Mouse (Mus musculus): ENCODE results near the gene Tmem251.
A peak's percentile ranks its signal among the peaks of the same experiment; 100 is the strongest.

The Tmem251 gene

GRCm38 (mm10) chr12:102705216-102705871 lies 38.2 kb upstream of the Tmem251 start:
- H3K36me3 ChIP-seq (ENCODE audit: control insufficient read depth, insufficient read depth, low read length, poor library complexity, severe bottlenecking): no peaks in the 10 kb centered on the region
- H3K27me3 ChIP-seq (ENCODE audit: control insufficient read depth, insufficient read depth, low read length, poor library complexity, severe bottlenecking): no peaks in the 10 kb centered on the region
- DNase-seq (ENCODE audit: low read depth, low spot score): peak; percentile 92

- no peaks in the 10 kb centered on the region for H3K27me3 ChIP-seq (ENCODE audit: control insufficient read depth, insufficient read depth, low read length, poor library complexity, severe bottlenecking)
These were observed 37.5 kb upstream of the Tmem251 start for GRCm38 (mm10) chr12:102705906-102706640.

GRCm38 (mm10) chr12:102706833-102707463 lies 36.6 kb upstream of the Tmem251 start:
- no peaks in the 10 kb centered on the region for H3K36me3 ChIP-seq (ENCODE audit: control insufficient read depth, insufficient read depth, low read length, poor library complexity, severe bottlenecking)
- no peaks in the 10 kb centered on the region for H3K27me3 ChIP-seq (ENCODE audit: control insufficient read depth, insufficient read depth, low read length, poor library complexity, severe bottlenecking)
- DNase-seq (ENCODE audit: low read depth, low spot score): no peak

More at GRCm38 (mm10) chr12:102705906-102706640, 37.5 kb upstream of the Tmem251 start:
- H3K36me3 ChIP-seq (ENCODE audit: control insufficient read depth, insufficient read depth, low read length, poor library complexity, severe bottlenecking): no peaks in the 10 kb centered on the region
- DNase-seq (ENCODE audit: low read depth, low spot score): no peak

- Histone ChIP-seq H3K27me3 (ENCODE audit: control insufficient read depth, insufficient read depth, low read length, poor library complexity, severe bottlenecking) (no peaks in the 10 kb centered on the region), H3K36me3 (ENCODE audit: control insufficient read depth, insufficient read depth, low read length, poor library complexity, severe bottlenecking) (no peaks in the 10 kb centered on the region)
- no peak for DNase-seq (ENCODE audit: low read depth, low spot score)
These were observed 35.3 kb upstream of the Tmem251 start for GRCm38 (mm10) chr12:102708220-102708619.

- no peak for DNase-seq (ENCODE audit: low read depth, low spot score)
- no peaks in the 10 kb centered on the region for H3K36me3 ChIP-seq (ENCODE audit: control insufficient read depth, insufficient read depth, low read length, poor library complexity, severe bottlenecking)
- no peaks in the 10 kb centered on the region for H3K27me3 ChIP-seq (ENCODE audit: control insufficient read depth, insufficient read depth, low read length, poor library complexity, severe bottlenecking)
These were observed 33.7 kb upstream of the Tmem251 start for GRCm38 (mm10) chr12:102709896-102710295.

- no peaks in the 10 kb centered on the region for H3K36me3 ChIP-seq (ENCODE audit: control insufficient read depth, insufficient read depth, low read length, poor library complexity, severe bottlenecking)
- no peak for DNase-seq (ENCODE audit: low read depth, low spot score)
- H3K27me3 ChIP-seq (ENCODE audit: control insufficient read depth, insufficient read depth, low read length, poor library complexity, severe bottlenecking): no peaks in the 10 kb centered on the region
These were observed 32.6 kb upstream of the Tmem251 start for GRCm38 (mm10) chr12:102710851-102711375.

- peak; percentile 35 for DNase-seq (ENCODE audit: low read depth, low spot score)
- Histone ChIP-seq H3K36me3 (ENCODE audit: control insufficient read depth, insufficient read depth, low read length, poor library complexity, severe bottlenecking) (no peaks in the 10 kb centered on the region), H3K27me3 (ENCODE audit: control insufficient read depth, insufficient read depth, low read length, poor library complexity, severe bottlenecking) (no peaks in the 10 kb centered on the region)
These were observed 30.3 kb upstream of the Tmem251 start for GRCm38 (mm10) chr12:102713153-102713865.

GRCm38 (mm10) chr12:102714116-102714515 lies 29.4 kb upstream of the Tmem251 start:
- peak; percentile 71 for DNase-seq (ENCODE audit: low read depth, low spot score)
- H3K27me3 ChIP-seq (ENCODE audit: control insufficient read depth, insufficient read depth, low read length, poor library complexity, severe bottlenecking): no peaks in the 10 kb centered on the region

GRCm38 (mm10) chr12:102714654-102715395 lies 28.7 kb upstream of the Tmem251 start:
- no peaks in the 10 kb centered on the region for H3K36me3 ChIP-seq (ENCODE audit: control insufficient read depth, insufficient read depth, low read length, poor library complexity, severe bottlenecking)
- H3K27me3 ChIP-seq (ENCODE audit: control insufficient read depth, insufficient read depth, low read length, poor library complexity, severe bottlenecking): no peaks in the 10 kb centered on the region
- no peak for DNase-seq (ENCODE audit: low read depth, low spot score)

More at GRCm38 (mm10) chr12:102714116-102714515, 29.4 kb upstream of the Tmem251 start:
- no peaks in the 10 kb centered on the region for H3K36me3 ChIP-seq (ENCODE audit: control insufficient read depth, insufficient read depth, low read length, poor library complexity, severe bottlenecking)

GRCm38 (mm10) chr12:102719552-102720315 lies 23.8 kb upstream of the Tmem251 start:
- Histone ChIP-seq H3K27me3 (ENCODE audit: control insufficient read depth, insufficient read depth, low read length, poor library complexity, severe bottlenecking) (no peaks in the 10 kb centered on the region), H3K36me3 (ENCODE audit: control insufficient read depth, insufficient read depth, low read length, poor library complexity, severe bottlenecking) (no peaks in the 10 kb centered on the region)
- DNase-seq (ENCODE audit: low read depth, low spot score): peak; percentile 80

GRCm38 (mm10) chr12:102722451-102722850 lies 21.1 kb upstream of the Tmem251 start:
- no peak for DNase-seq (ENCODE audit: low read depth, low spot score)
- Histone ChIP-seq H3K27me3 (ENCODE audit: control insufficient read depth, insufficient read depth, low read length, poor library complexity, severe bottlenecking) (no peaks in the 10 kb centered on the region), H3K36me3 (ENCODE audit: control insufficient read depth, insufficient read depth, low read length, poor library complexity, severe bottlenecking) (no peaks in the 10 kb centered on the region)

- H3K27me3 ChIP-seq (ENCODE audit: control insufficient read depth, insufficient read depth, low read length, poor library complexity, severe bottlenecking): no peaks in the 10 kb centered on the region
- no peaks in the 10 kb centered on the region for H3K36me3 ChIP-seq (ENCODE audit: control insufficient read depth, insufficient read depth, low read length, poor library complexity, severe bottlenecking)
- DNase-seq (ENCODE audit: low read depth, low spot score): no peak
These were observed 20.6 kb upstream of the Tmem251 start for GRCm38 (mm10) chr12:102722966-102723365.

- no peaks in the 10 kb centered on the region for H3K27me3 ChIP-seq (ENCODE audit: control insufficient read depth, insufficient read depth, low read length, poor library complexity, severe bottlenecking)
- H3K36me3 ChIP-seq (ENCODE audit: control insufficient read depth, insufficient read depth, low read length, poor library complexity, severe bottlenecking): no peaks in the 10 kb centered on the region
- no peak for DNase-seq (ENCODE audit: low read depth, low spot score)
These were observed 19.7 kb upstream of the Tmem251 start for GRCm38 (mm10) chr12:102723861-102724260.
